Mouse (Mus musculus): ENCODE results near the gene Olfr118.
"Not testable (repeated sequence)": the region's sequence is repeated elsewhere in the genome, so short reads cannot be mapped to it uniquely, and the experiment has no call there.

Gene Olfr118

GRCm38 (mm10) chr17:37666688-37667087 is at the start of gene Olfr118:
TSS of gene Olfr118 (plus strand) at chr17:37666988.
- ATAC-seq (ENCODE audit: insufficient number of reproducible peaks, low FRiP score, low TSS enrichment): no peak

GRCm38 (mm10) chr17:37627009-37627408 is 39.8 kb upstream of the Olfr118 start, which contains the start of the genes Olfr115 and Olfr116:
TSS of gene Olfr115 (minus strand) at chr17:37627109.
TSS of gene Olfr116 (minus strand) at chr17:37627199.
- no peak for ATAC-seq (ENCODE audit: insufficient number of reproducible peaks, low FRiP score, low TSS enrichment)

DNA sequence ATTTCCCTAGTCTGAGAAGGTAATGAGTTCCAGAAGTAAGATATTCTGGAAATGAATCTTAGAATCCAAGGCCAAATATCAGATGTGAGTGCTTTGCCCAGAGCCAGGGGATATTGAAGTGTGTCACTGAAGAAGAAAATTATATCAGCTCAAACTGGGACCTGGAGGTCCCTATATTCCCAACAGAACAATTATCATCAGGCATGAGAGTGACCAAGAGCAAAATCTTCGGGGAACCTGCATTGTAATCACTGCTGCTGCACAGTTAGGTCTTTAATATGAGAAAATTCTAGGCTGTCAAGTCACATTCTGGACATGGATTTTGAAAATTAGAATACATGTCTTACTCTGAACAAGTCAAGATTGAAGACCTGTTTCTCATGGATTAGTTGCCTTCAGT is 3.1 kb upstream of the Olfr118 start, which contains the start of gene Olfr117:
Gene Olfr117, minus strand, starts transcription at position 101 of the 400 bp plus-strand sequence.
- no peak for ATAC-seq (ENCODE audit: insufficient number of reproducible peaks, low FRiP score, low TSS enrichment)

DNA sequence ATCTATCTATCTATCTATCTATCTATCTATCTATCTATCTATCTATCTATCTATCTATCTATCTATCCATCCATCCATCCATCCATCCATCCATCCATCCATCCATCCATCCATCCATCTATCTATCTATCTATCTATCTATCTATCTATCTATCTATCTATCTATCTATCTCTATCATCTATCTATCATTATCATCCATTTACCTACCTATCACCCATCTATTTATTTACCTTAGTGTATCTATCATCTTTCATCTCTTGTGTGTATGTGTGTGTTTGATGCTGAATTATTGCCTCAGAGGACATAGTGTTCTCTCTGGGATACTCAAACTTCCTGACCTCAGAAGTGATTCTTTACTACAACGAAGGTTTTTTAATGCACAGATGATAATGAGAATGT is 29.5 kb downstream of the Olfr118 start, which contains the start of gene Olfr119:
Gene Olfr119, plus strand, starts transcription at position 301 of the 400 bp plus-strand sequence.
- ATAC-seq (ENCODE audit: insufficient number of reproducible peaks, low FRiP score, low TSS enrichment): not testable (repeated sequence)

DNA sequence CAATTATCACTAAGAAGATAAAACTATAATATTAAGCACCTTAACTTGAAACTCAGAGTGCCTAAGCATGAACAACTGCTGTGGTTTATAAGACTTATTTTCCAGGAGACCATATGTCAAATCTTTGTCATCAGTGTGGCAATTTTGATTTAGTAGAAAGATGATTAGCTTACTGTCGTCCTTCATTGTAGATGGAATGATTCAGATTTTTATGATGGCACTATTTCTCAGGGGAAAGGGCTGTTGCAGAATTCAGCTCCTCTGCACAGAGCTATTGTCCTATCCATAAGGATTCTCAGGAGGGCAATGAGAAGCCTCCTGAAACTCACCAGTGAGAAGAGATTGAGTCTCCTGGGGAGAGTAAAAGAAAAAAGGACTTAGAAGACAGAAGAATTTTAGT is 54.7 kb downstream of the Olfr118 start, which contains the start of gene Olfr120:
Gene Olfr120, plus strand, starts transcription at position 301 of the 400 bp plus-strand sequence.
- ATAC-seq (ENCODE audit: insufficient number of reproducible peaks, low FRiP score, low TSS enrichment): no peak
